Mouse (Mus musculus): ENCODE results near the gene Nebl.
"Not testable (repeated sequence)": the region's sequence is repeated elsewhere in the genome, so short reads cannot be mapped to it uniquely, and the experiment has no call there.

Nebl gene

DNA sequence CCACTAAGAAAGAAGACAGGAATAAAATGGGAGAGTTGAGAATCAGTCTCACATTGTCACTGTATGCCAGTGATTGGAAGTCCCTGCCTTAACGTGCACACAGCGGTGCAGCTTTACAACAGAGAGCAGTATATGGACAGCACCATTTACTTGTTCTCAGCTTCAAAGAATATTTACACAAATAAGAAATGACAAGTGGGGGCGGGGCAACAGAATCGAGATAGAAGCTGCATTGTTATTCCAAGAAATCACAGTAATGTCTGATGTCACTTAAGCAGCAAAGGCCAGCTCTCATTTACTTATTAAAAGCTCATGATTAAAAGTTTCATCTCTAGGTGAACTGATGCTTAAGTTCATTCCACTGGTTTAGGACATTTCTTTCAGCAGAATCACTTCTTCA, 328.8 kb downstream of the Nebl start:
- no peak for DNase-seq (ENCODE audit: low spot score)

DNA sequence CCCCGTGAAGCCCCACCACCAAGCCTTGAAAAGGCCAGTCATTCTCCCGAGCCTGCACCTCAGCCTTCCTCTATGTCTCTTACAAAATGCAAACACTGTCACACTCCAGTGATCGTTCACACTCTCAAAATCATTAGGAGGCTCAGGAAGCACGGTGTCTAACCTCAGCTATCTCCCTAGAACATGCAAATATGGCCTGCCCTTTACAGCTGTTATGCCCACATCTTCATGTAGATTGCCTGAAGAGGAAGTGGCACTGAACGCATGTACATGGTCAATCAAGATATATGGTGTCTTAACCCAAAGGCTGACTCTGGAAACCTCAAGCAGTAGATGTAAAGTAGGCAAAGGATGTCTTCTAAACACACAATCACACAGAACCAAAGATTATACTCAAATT, 335.0 kb downstream of the Nebl start:
- no peak for DNase-seq (ENCODE audit: low spot score)

DNA sequence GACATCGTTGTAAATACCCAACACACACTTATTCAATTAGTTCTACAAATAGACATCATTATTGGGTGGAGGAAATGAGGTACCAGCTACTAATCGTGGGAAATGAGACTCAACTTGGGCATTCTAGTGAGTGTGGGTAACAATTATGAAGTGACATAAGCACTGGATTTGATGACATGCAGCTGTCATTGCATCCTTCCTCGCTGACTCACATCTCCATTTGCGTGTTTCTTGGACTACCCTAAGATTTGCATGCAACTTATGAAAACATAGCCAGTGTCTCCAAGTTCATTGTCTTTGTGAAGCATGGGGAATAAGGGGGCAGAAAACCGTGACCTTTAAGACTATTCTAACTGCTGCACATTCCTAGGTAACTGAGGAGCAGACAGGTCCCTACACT, 339.9 kb downstream of the Nebl start:
- no peak for DNase-seq (ENCODE audit: low spot score)

DNA sequence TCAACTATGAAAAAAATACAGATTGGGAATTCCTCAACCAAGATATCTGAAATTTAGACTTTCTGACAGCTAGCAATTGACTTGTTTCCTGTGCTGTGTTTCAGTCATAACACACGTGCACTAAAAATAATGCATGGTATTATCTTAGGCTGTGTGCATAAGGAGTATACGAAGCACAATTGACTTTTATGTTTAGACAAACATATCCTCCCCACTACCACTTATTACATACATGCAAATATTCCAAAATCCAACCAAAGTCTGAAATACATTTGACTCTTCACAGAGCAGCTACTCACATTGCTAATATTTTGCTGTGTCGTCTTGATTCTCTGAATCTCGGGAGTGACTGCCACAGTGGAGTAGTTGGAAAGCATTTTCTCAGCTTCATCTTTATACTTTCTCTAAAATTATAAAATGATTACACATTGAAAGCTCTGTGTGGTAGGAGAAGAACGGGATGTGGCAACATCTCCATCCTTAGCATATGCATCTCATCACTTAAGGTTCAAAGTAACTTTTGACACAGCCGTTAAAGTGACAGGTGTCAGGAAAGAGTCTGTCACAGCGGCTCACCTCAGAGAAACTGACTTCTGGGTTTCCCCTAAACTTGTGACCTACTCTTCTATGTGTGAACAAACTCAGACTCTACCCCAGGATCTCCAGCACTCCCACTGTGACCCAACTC, 340.6 kb downstream of the Nebl start:
- DNase-seq (ENCODE audit: low spot score), result no peak

DNA sequence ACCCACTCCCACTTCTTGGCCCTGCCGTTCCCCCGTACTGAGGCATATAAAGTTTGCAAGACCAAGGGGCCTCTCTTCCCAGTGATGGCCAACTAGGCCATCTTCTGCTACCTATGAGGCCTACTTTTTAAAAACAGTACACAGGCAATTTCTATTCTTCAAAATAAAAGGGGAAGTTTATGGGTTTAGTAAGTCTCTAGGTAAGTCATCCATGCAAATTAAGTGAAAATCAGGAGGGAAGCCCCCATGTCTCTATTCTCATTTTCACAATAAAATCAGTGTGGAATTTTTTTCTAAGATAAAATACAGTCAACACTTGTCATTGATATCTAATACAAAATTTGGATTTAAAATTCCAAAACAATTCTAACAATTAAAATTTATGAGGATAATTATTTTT, 341.4 kb downstream of the Nebl start:
- DNase-seq (ENCODE audit: low spot score), result no peak

DNA sequence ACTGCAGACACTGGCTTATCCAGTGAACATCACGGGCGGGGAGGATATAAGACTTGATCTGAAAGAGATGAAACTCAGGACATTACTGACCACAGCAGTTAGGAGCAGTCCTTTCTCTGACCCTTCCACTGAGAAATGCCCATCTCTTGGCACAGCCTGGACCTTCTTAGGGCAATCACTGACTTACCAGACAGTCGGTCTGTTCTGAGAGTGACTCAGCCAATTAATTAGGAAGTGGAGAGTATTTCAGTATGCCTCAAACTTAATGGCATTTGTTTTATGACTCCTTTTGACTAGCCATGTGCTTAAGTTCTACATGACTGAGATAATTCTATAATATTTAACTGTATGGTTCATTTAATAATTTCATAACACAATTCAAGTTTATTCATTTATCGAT, 341.9 kb downstream of the Nebl start:
- no peak for DNase-seq (ENCODE audit: low spot score)

DNA sequence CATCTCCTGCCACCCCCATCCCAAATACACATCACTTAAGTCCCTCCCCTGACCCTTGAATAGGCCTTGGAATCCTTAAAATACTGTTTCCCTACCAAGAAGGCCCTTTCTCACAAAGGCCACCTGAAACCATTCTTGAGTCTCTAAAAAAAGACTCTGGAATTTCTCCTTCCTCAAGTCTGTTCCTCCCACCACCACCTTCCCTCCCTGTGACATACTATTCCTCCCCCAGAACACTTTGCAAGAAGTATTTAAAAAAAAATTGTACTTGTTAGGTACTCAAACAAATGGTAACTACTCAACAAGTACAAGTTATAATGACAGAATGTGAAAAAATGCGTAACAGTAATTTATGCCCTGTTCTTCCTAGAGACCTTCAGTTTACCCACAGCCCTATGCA, 349.0 kb downstream of the Nebl start:
- DNase-seq (ENCODE audit: low spot score), result no peak

DNA sequence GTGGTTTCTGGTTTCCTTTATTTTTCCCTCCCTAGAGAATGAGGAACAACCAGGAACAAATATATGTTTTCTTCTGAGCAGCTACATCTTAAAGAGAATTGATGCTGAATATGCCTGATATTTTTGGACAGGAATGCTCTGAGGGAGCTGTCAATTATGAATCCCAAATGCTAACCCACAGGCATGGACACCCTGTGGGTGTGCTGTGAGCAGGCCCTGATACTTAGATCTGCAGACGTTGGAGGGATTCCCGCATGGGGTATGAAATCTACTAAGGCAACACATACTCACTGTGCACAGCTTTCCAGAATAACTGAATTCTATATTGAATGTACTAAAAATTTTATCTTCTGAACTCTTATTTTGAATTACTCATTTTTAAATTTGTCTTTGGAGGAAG, 355.3 kb downstream of the Nebl start:
- no peak for DNase-seq (ENCODE audit: low spot score)

DNA sequence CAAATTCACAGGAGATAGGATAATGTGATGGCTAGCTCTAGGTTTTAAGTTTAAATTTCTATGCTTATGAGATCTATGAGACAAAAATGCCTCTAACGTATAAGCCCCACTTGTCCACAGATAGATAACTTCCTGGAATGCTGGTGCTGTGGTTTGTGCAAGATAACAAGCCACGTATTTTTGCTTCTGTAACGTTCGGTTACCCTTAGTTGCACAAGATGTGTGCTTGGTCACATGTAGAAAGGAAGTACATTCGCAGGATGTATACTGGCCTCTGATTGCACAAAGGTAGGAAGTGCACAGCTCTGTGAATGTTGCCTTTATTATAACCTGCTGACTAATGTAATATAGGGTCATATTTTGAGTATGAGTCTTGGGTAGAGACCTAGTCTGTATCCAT, 365.6 kb downstream of the Nebl start:
- no peak for DNase-seq (ENCODE audit: low spot score)

DNA sequence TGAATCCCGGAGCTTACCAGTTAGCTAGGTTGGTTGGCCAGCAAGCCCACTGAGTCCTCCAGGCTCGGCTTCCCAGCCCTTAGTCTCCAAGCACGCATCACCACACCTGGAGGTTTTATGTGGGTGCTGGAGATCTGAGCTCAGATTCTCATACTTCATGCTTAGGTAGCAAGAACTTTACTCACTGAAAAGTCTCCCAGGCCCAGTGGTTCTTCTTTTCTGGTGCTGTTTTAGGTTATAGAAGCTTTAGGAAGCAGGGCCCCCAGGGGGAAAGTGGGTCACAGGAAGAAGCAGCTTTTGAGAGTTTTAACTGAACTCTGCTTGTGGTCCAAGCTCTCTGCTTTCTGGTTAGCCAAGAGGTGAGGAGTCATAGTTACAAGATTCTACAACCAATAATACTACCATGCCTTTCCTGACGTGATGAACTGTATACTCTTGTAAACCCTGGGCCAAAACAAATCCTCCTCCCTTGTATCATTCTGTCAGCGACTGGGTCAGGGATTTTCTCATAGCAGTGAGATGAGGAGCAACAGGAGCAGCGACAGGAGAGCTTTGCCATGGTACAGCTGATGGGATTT, 366.2 kb downstream of the Nebl start:
- DNase-seq (ENCODE audit: low spot score), result no peak

DNA sequence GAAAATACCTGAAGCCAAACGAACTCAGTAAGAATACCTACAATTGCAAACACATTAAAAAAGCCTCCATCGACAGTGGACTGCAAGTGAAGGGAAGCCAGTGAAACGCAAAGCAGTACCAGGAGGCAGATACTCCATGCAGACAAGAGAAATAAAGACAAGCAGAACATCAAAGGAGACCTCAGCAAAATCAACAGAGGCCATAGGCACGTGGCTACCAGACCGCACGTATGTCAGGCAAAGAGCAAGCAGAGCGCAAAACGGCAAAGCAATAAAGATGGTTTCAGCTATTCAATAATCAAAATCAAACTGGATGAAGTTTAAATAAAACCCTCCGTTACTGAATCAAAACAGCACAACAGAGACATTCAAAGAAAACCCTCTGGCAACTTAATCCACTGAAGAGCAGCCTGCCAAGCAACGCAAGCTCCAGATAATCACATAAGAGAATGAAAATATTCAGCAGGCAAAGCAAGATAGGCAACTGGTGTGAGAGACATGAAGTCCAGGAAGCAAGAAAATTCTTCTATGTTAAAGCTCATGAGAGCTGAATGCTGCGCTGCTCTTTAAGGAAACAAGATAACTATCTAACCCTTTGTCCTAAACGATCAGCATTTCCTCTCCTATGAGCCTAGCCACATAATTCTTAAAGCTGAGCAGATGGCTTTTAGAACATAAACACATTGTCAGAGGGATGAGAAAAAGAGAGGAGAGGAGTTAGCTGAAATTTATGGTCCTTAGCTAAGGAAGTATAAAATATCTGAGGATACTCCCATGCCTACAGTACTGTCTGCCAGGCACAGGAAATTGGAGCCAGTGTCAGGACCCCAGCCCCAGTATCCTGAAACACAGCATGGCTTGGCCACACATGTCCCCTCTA, 367.7 kb downstream of the Nebl start:
- DNase-seq (ENCODE audit: low spot score), result peak; percentile 7

DNA sequence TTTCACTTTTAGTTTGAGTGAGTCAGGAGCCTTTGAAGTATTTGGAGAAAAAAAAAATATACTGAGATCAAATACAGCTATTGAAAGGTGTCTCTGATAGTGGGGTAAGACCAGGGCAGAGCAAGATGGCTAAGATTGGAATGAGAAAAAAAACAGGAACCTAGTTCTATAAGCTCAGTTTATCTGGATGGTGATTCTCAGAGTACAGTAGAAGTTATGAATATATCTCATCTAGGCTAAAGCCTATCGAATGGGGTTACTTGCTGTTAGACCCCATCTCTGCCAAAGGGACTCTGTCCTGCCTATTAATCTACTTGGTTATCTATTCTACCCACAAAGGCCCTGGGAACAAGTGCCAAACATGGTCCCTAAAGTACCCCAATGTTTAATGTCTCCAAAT, 369.1 kb downstream of the Nebl start:
- DNase-seq (ENCODE audit: low spot score), result no peak

DNA sequence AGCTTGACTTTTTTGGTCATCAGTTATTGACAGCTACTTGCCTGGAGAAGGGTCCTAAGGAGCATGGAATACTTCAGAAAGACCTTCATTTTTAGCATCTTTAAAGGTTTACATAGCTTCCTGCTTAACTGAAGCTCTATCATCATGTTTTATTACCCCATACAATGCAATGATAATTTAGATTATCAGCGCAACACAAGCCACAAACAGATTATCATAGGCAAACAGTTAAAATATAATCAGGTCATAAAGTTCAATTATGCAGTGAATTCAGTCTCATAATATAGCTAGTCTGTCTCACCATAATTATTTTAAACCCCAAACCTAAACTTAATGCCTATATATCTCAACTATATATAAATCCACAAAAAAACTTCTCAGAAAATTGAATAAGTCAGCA, 386.6 kb downstream of the Nebl start:
- no peak for DNase-seq (ENCODE audit: low spot score)

DNA sequence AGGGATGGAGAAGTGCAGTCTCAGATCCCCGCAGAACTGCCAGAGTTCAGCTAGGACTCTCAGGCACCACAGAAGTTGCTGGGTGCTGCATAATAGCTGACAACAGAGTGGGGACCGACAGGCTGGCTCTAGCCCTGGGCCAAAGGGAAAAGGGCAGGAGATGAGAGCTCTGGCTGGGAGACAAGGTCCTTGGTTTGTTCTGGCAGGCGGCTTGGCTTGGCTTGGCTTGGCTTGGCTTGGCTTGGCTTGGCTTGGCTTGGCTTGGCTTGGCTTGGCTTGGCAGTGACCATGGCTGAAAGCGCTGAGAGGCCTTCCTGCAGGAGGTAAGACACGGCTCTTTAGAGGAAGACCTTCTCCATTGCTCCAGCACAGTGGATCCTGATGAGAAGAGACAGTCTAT, 395.8 kb downstream of the Nebl start:
- DNase-seq (ENCODE audit: low spot score), result no peak

DNA sequence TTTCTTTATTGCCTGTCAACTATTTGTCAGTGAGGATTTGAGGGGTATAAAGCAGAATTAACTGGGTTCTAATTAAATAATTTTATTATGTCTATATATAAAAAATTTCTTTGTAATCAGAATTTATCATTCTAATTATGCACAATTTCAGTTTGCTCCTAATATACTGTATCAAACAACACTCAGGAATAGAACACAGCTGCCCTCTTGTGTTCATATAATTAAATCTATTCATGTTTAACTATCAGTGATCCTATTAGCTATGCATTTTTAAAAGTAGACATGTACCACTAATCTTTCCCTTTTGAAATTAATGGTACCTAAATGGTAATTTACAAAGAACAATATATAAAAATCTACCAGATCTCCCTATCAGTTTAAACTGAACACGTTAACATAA, 404.7 kb downstream of the Nebl start:
- DNase-seq (ENCODE audit: low spot score), result no peak

DNA sequence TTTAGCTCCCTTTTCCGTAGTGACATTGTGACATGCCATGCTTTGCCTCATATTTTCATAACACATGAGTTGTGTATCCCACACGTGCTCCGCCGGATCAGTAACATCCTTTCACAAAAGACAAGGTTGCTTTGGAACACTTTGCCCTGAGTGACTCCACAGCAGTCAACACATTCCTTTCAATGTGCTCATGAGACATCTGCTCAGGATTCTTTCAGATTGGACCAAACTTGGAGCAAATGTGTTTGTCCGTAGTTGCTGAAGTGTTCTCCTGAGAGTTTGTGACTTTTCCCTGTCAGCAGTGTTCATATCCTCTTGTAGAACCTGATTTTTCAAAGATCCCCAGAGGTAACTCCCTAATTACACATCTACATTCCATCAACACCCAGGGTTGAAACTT, 414.4 kb downstream of the Nebl start:
- no peak for DNase-seq (ENCODE audit: low spot score)

DNA sequence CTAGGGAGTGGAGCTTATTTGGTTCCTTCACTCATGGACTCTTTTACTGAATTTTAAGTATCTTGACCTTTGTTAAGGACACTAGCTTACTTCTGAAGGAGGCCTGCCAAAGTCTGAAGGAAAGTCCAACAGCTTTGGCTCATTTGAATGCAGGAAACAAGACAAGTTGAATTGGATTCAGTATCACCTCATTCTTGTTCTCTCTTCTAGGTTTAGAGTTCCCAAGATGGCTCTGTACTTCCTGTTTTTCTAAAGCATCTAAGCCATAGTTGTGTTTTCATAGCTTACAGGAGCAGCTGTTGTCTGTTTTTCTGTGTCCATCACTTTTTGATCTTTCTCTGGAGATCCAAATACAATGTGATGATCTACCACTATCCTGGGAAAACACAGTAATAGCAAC, 429.9 kb downstream of the Nebl start:
- no peak for DNase-seq (ENCODE audit: low spot score)

DNA sequence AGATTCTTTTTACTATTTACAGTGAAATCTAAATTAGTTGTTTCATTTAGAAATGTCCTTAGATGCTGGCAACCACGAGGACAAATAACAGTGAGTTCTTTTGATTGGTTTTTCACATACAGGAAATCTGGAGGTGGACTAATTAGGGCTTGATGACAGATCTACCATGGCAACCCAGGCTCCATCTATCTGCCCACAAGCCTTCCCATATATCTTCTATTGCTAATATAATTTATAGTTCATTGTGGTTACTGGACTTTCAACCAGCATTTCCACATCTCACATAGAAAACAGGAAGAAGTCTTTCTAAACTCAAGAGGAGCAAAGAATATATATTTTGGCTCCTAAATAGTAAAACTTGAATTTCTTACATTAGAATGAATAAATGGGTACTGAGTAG, 433.8 kb downstream of the Nebl start:
- no peak for DNase-seq (ENCODE audit: low spot score)

DNA sequence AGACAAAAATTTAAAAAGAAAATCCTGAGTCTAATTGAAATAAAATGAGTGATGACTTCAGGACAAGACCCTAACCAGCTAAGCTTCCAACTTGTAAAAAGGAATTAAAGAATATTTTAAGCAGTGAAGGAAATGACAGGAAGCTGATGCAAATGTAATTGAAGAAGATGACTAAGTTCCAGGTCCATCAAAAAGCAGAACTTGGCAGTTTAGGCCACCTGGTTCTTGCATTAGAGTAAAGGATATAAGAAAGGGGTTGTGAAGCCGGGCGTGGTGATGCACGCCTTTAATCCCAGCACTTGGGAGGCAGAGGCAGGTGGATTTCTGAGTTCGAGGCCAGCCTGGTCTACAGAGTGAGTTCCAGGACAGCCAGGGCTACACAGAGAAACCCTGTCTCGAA, 436.0 kb downstream of the Nebl start:
- DNase-seq (ENCODE audit: low spot score), result not testable (repeated sequence)

All from yolk sac, embryonic 10.5 days (tissue).